Mouse (Mus musculus): Measurements from ENCODE around the gene Ggt6. TPM values are rescaled to one million over a fixed set of nuclear protein-coding genes. Genes with fewer than 3 reads are reported as not detected.

Ggt6 gene
- polyA plus RNA-seq, 1 experiment from 2014 or later: not detected

Small RNAs within 50 kb of the gene (microRNA-seq; reads per million reads assigned to microRNA genes)
- gene Mir6338: not detected

Other genes starting within 250 kb of the Ggt6 start
- not detected in 2 replicates for gene Gm43951, start 228.7 kb upstream of the Ggt6 start, polyA plus RNA-seq (2015; fragmentation: Nextera tagmentation; extraction: Ambion mirVana)
- gene 4933427D14Rik, start 228.1 kb upstream of the Ggt6 start, polyA plus RNA-seq (2015; fragmentation: Nextera tagmentation; extraction: Ambion mirVana): 4.4 and 4.9 TPM in 2 replicates
- gene Txndc17, start 228.0 kb upstream of the Ggt6 start, polyA plus RNA-seq (2015; fragmentation: Nextera tagmentation; extraction: Ambion mirVana): 94.7 and 97.9 TPM in 2 replicates
- gene Med31, start 219.9 kb upstream of the Ggt6 start, polyA plus RNA-seq (2015; fragmentation: Nextera tagmentation; extraction: Ambion mirVana): 15.1 and 16.8 TPM in 2 replicates
- not detected in 2 replicates for gene Slc13a5, start 168.3 kb upstream of the Ggt6 start, polyA plus RNA-seq (2015; fragmentation: Nextera tagmentation; extraction: Ambion mirVana)
- 2.7 and 4.0 TPM in 2 replicates for gene Xaf1, start 133.9 kb upstream of the Ggt6 start, polyA plus RNA-seq (2015; fragmentation: Nextera tagmentation; extraction: Ambion mirVana)
- gene Fbxo39, start 121.1 kb upstream of the Ggt6 start, polyA plus RNA-seq (2015; fragmentation: Nextera tagmentation; extraction: Ambion mirVana): not detected in 2 replicates
- not detected in 2 replicates for gene Tekt1, start 73.1 kb upstream of the Ggt6 start, polyA plus RNA-seq (2015; fragmentation: Nextera tagmentation; extraction: Ambion mirVana)
- 5.4 and 5.5 TPM in 2 replicates for gene Smtnl2, start 23.8 kb upstream of the Ggt6 start, polyA plus RNA-seq (2015; fragmentation: Nextera tagmentation; extraction: Ambion mirVana)
- gene Mybbp1a, start 5.8 kb downstream of the Ggt6 start, polyA plus RNA-seq (2015; fragmentation: Nextera tagmentation; extraction: Ambion mirVana): 129 and 138 TPM in 2 replicates
- 4.3 and 5.5 TPM in 2 replicates for gene Spns2, start 54.4 kb downstream of the Ggt6 start, polyA plus RNA-seq (2015; fragmentation: Nextera tagmentation; extraction: Ambion mirVana)
- gene Spns3, start 115.0 kb downstream of the Ggt6 start, polyA plus RNA-seq (2015; fragmentation: Nextera tagmentation; extraction: Ambion mirVana): 1.5 and 2.0 TPM in 2 replicates
- 24.8 and 33.3 TPM in 2 replicates for gene Ube2g1, start 171.8 kb downstream of the Ggt6 start, polyA plus RNA-seq (2015; fragmentation: Nextera tagmentation; extraction: Ambion mirVana)